Mouse (Mus musculus): ENCODE results near the gene Prorsd1. TPM values are rescaled to one million over a fixed set of nuclear protein-coding genes. Genes with fewer than 3 reads are reported as not detected.
A peak's percentile ranks its signal among the peaks of the same experiment; 100 is the strongest.
"Not testable (repeated sequence)": the region's sequence is repeated elsewhere in the genome, so short reads cannot be mapped to it uniquely, and the experiment has no call there.

Prorsd1 gene
- polyA plus RNA-seq, 1 experiment from 2014 or later = 42.4 TPM

DNA sequence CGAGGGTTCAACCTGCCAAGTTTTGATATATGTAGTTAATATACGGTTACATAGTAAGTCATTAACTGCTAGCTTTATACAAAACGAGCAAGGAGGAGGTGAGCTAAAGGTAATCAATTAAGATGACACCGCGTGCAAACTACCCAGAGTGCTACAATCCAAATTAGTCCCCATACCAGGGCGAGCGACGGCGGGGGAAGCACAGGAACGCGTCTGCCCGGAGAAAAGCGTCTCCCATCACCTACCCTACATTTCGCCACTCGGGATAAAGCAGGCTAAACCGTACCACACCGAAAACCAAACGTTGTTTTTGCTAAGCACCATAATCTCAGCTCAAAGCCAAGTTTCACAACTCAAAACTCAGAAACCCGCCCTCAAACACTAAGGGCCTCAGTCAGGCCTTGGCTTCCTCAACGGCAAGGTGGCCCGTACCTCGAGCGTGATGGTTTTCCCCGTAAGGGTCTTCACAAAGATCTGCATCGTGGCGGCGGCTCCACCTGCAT is 32.5 kb upstream of the Prorsd1 start:
- Histone ChIP-seq H3K36me3 (ENCODE audit: control insufficient read depth, insufficient read depth, low read length) (peaks cover 30% of the 10 kb centered on the region), H3K4me3 (ENCODE audit: low read depth, low read length) (peak overlapping the region; percentile 68), H3K4me1 (ENCODE audit: control insufficient read depth, insufficient read depth, low read length) (peaks cover 8% of the 10 kb centered on the region; the same call in 1 of the 2 replicates), H3K4me2 (replicated peaks; ENCODE audit: low read depth, low read length) (peak overlapping the region; percentile 44), H3K9ac (replicated peaks; ENCODE audit: low read depth, low read length) (peak overlapping the region; percentile 77), H3K27ac (ENCODE audit: low read length) (peak overlapping the region; percentile 77; the same call in 1 of the 2 replicates), H3K9me3 (ENCODE audit: control insufficient read depth, low read depth, low read length) (no peaks in the 10 kb centered on the region), H3K27me3 (ENCODE audit: control insufficient read depth, insufficient read depth, low read length) (no peaks in the 10 kb centered on the region)
- no peak for ATAC-seq (ENCODE audit: insufficient number of reproducible peaks, insufficient read depth, low FRiP score, low read depth)
- under 1% methylated on average over 27 of the region's 27 CpGs for WGBS

DNA sequence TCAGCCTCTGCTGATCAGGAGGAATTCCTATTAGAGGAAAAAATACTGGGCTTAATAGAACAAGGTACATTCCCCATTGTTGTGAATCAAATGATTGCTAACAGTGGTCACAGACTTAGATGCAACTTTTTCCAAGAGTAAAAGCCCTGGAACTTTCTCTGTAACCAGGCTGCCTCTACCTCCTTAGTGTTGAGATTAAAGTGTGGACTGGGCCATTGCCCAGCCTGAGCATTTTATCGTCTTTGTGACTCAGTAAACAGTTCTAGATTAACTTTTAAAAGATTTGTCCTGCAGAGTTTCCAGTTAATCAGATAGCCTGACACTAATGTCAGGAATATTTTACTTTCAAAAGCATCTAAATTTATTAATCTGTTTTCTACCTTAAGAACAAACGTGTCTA is 31.9 kb upstream of the Prorsd1 start:
- Histone ChIP-seq H3K27ac (ENCODE audit: low read length) (peak overlapping the region; percentile 77; the same call in 1 of the 2 replicates), H3K27me3 (ENCODE audit: control insufficient read depth, insufficient read depth, low read length) (no peaks in the 10 kb centered on the region), H3K4me1 (ENCODE audit: control insufficient read depth, insufficient read depth, low read length) (peaks cover 8% of the 10 kb centered on the region; the same call in 1 of the 2 replicates), H3K9me3 (ENCODE audit: control insufficient read depth, low read depth, low read length) (no peaks in the 10 kb centered on the region), H3K4me2 (replicated peaks; ENCODE audit: low read depth, low read length) (peak overlapping the region; percentile 44), H3K4me3 (ENCODE audit: low read depth, low read length) (peak overlapping the region; percentile 68), H3K36me3 (ENCODE audit: control insufficient read depth, insufficient read depth, low read length) (peaks cover 34% of the 10 kb centered on the region), H3K9ac (replicated peaks; ENCODE audit: low read depth, low read length) (peak overlapping the region; percentile 77)
- WGBS = 10% methylated on average over 2 of the region's 2 CpGs
- ATAC-seq (ENCODE audit: insufficient number of reproducible peaks, insufficient read depth, low FRiP score, low read depth) = no peak

DNA sequence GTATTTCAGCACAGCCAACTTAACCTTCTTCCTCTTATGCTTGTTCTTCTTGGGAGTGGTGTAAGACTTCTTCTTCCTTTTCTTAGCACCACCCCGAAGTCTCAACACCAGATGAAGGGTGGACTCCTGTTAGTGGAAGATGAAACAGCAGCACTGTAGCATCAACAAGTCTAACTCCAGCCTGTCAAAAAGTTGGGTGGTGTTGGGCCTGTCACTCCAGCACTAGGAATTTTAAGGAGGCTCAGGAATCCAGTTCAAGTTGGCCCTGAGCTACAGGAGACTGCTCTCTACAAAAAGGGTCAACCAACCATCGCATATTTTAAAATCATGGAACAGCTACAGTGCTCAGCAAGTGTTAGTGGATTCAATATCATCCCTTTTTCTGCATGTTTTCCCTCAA is 31.5 kb upstream of the Prorsd1 start:
- H3K4me1 ChIP-seq (ENCODE audit: control insufficient read depth, insufficient read depth, low read length); H3K9ac ChIP-seq (replicated peaks; ENCODE audit: low read depth, low read length); H3K27ac ChIP-seq (ENCODE audit: low read length); H3K27me3 ChIP-seq (ENCODE audit: control insufficient read depth, insufficient read depth, low read length); ATAC-seq (ENCODE audit: insufficient number of reproducible peaks, insufficient read depth, low FRiP score, low read depth); H3K9me3 ChIP-seq (ENCODE audit: control insufficient read depth, low read depth, low read length): not testable (repeated sequence)
- peak overlapping the region; percentile 68; the same call in 1 of the 2 replicates for H3K4me3 ChIP-seq (ENCODE audit: low read depth, low read length)
- peak overlapping the region; percentile 44 for H3K4me2 ChIP-seq (replicated peaks; ENCODE audit: low read depth, low read length)
- H3K36me3 ChIP-seq (ENCODE audit: control insufficient read depth, insufficient read depth, low read length) = peaks cover 39% of the 10 kb centered on the region
- WGBS = 90% methylated on average over 2 of the region's 2 CpGs

DNA sequence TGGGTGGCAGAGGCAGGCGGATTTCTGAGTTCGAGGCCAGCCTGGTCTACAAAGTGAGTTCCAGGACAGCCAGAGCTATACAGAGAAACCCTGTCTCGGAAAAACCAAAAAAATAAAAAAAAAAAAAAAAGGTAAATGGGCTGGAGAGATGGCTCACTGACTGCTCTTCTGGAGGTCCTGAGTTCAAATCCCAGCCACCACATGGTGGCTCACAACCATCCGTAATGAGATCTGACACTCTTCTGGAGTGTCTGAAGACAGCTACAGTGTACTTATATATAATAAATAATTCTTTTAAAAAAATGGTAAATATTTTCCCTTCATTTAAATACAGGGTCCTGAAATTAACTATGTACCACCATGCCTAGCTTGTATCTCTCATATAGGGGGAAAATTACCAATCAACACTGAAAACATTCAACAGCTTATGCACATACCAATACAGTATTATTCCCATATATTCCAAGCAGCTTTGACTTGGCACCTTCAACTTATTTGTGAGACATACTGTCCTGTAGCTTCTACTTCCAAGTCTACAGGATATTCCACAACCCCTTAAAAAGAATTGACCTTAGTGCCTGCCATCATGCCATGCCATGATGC is 30.4 kb upstream of the Prorsd1 start:
- not testable (repeated sequence) for H3K27ac ChIP-seq (ENCODE audit: low read length); H3K27me3 ChIP-seq (ENCODE audit: control insufficient read depth, insufficient read depth, low read length); ATAC-seq (ENCODE audit: insufficient number of reproducible peaks, insufficient read depth, low FRiP score, low read depth); H3K4me3 ChIP-seq (ENCODE audit: low read depth, low read length); H3K4me1 ChIP-seq (ENCODE audit: control insufficient read depth, insufficient read depth, low read length); H3K9ac ChIP-seq (replicated peaks; ENCODE audit: low read depth, low read length); H3K9me3 ChIP-seq (ENCODE audit: control insufficient read depth, low read depth, low read length); H3K4me2 ChIP-seq (replicated peaks; ENCODE audit: low read depth, low read length)
- peaks cover 41% of the 10 kb centered on the region for H3K36me3 ChIP-seq (ENCODE audit: control insufficient read depth, insufficient read depth, low read length)
- WGBS = 82% methylated on average over 4 of the region's 4 CpGs

DNA sequence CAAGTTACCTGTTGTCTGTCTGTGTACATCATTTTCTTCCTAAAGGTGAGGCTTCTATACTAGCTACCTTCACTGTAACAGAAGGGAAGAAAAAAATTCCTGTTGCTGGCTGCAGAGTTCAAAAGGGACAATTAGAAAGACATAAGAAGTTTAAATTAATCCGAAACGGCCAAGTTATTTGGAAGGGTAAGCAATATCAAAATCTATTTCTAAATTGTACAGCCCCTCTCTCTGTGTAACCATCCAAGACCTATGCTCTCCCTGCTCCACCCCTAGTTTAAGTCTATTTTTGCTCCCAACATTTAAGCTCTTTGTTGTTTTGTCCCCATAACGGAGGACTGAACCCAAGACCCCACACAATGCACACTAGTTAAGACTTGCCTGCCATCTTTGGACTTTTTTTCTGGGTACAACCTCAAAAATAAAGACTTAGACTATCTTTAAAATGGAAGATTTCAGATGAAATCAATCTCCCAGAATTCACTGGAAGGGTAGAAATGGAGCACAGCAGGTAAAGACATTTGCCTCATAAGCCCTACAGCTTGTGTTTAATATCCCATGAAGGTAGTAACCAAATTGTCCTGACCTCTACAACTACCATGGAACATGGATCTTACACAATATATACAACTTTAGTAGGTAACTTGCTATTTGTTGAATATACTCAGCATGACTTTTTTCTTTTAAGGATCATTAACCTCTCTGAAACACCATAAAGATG is 29.6 kb upstream of the Prorsd1 start:
- no peak for ATAC-seq (ENCODE audit: insufficient number of reproducible peaks, insufficient read depth, low FRiP score, low read depth)
- no peak overlapping the region for H3K27ac ChIP-seq (ENCODE audit: low read length)
- WGBS = 82% methylated on average over 3 of the region's 3 CpGs
- H3K4me1 ChIP-seq (ENCODE audit: control insufficient read depth, insufficient read depth, low read length) = peaks cover 8% of the 10 kb centered on the region; the same call in 1 of the 2 replicates
- no peaks in the 10 kb centered on the region for H3K9me3 ChIP-seq (ENCODE audit: control insufficient read depth, low read depth, low read length)
- H3K4me2 ChIP-seq (replicated peaks; ENCODE audit: low read depth, low read length) = no peak overlapping the region
- no peak overlapping the region for H3K9ac ChIP-seq (replicated peaks; ENCODE audit: low read depth, low read length)
- no peak overlapping the region for H3K4me3 ChIP-seq (ENCODE audit: low read depth, low read length)
- H3K27me3 ChIP-seq (ENCODE audit: control insufficient read depth, insufficient read depth, low read length) = no peaks in the 10 kb centered on the region
- peaks cover 41% of the 10 kb centered on the region for H3K36me3 ChIP-seq (ENCODE audit: control insufficient read depth, insufficient read depth, low read length)

DNA sequence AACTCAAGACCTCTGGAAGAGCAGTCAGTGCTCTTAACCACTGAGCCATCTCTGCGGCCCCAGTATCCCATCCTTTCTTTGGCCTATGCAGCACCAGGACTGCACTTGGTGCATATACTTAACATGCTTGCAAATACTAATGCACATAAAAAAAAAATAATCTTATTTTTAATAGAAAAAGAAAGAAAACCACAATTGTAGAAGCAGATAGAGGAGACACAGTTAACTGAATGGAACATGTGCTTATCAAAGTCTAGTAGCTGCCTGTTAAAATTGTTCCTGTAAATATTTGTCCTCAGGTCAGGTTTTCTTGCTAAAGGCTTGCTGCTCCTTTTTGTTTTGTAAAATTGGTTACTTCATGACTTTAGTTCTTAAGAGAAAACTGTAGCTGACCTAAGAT is 23.4 kb upstream of the Prorsd1 start:
- H3K36me3 ChIP-seq (ENCODE audit: control insufficient read depth, insufficient read depth, low read length) = peaks cover 21% of the 10 kb centered on the region
- H3K4me1 ChIP-seq (ENCODE audit: control insufficient read depth, insufficient read depth, low read length) = no peaks in the 10 kb centered on the region
- no peaks in the 10 kb centered on the region for H3K9me3 ChIP-seq (ENCODE audit: control insufficient read depth, low read depth, low read length)
- no peak overlapping the region for H3K4me2 ChIP-seq (replicated peaks; ENCODE audit: low read depth, low read length)
- no peak overlapping the region for H3K9ac ChIP-seq (replicated peaks; ENCODE audit: low read depth, low read length)
- no peak overlapping the region for H3K27ac ChIP-seq (ENCODE audit: low read length)
- WGBS = 100% methylated on average over 1 of the region's 1 CpGs
- no peak for ATAC-seq (ENCODE audit: insufficient number of reproducible peaks, insufficient read depth, low FRiP score, low read depth)
- no peaks in the 10 kb centered on the region for H3K27me3 ChIP-seq (ENCODE audit: control insufficient read depth, insufficient read depth, low read length)
- H3K4me3 ChIP-seq (ENCODE audit: low read depth, low read length) = no peak overlapping the region

DNA sequence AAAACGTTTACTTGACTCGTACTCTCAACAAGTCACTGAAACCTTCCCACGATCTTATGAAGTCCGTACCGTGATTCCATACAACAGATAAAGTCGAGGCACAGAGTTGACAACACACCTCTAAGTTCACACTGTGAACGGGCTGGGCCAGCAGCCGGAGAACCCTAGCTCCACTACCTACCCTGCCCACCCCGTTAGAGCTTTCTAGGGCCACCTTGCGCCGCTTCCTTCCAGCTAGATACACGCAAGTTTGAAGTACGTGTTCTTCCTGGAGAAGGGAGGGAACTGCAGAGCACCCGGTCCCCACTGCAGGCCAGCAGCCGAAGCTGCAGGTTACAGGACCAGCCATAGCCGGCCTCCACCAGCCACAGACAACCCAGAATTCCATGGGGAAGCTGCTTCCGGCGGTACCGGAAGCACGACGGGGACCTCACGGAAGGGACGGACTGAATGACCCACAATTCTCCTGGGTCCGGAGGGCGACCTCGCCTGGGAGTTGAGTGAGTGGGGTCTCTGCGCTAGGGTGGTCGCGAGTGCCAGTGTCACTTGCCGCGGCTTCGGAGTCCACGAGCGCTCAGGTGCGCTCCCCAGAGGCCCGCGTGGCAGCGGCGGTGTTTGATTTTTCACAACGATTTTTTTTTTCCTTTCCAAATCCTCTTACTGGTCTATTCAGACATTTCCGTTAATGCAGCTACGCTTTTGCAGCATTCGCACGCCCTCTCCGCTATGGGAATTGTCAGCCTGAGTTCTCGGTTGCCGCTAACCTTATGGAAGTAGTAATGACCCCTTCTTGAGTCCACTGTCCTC is 11.4 kb upstream of the Prorsd1 start, which contains the start of gene Mtif2:
TSS of gene Mtif2 (plus strand) at position 421 of the 807 bp plus-strand sequence.
- ATAC-seq (ENCODE audit: insufficient number of reproducible peaks, insufficient read depth, low FRiP score, low read depth) = peak; percentile 94
- Histone ChIP-seq H3K9ac (replicated peaks; ENCODE audit: low read depth, low read length) (peak within 1 kb of the TSS; percentile 79), H3K27ac (ENCODE audit: low read length) (peak within 1 kb of the TSS; percentile 80), H3K36me3 (ENCODE audit: control insufficient read depth, insufficient read depth, low read length) (peaks cover 11% of the 10 kb centered on the region), H3K9me3 (ENCODE audit: control insufficient read depth, low read depth, low read length) (no peaks in the 10 kb centered on the region), H3K27me3 (ENCODE audit: control insufficient read depth, insufficient read depth, low read length) (no peaks in the 10 kb centered on the region), H3K4me2 (replicated peaks; ENCODE audit: low read depth, low read length) (peak within 1 kb of the TSS; percentile 76), H3K4me3 (ENCODE audit: low read depth, low read length) (peak within 1 kb of the TSS; percentile 69), H3K4me1 (ENCODE audit: control insufficient read depth, insufficient read depth, low read length) (peaks cover 3% of the 10 kb centered on the region)
- 3% methylated on average over 47 of the region's 47 CpGs for WGBS

DNA sequence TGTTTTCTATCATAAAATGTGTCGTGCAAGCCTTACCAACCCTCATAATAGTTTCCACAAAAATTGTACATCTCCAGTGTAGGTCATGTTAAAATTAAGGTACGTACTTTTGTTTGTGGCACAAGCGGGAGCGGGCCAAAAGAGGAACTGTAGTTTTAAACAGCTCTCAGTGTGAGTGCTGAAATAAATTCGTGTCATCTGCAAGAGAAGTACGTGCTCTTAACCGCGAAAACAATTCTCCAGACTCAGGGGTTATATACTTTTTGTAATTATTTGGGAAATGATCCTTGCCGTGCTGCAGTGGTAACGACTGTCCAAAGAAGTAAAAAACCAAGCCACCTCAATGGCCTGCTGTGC is 530 bp downstream of the Prorsd1 start:
- no peak for ATAC-seq (ENCODE audit: insufficient number of reproducible peaks, insufficient read depth, low FRiP score, low read depth)
- H3K27me3 ChIP-seq (ENCODE audit: control insufficient read depth, insufficient read depth, low read length) = no peaks in the 10 kb centered on the region
- H3K9ac ChIP-seq (replicated peaks; ENCODE audit: low read depth, low read length) = peak overlapping the region; percentile 68
- H3K4me3 ChIP-seq (ENCODE audit: low read depth, low read length) = peak overlapping the region; percentile 54
- 15% methylated on average over 10 of the region's 10 CpGs for WGBS
- H3K9me3 ChIP-seq (ENCODE audit: control insufficient read depth, low read depth, low read length) = no peaks in the 10 kb centered on the region
- H3K27ac ChIP-seq (ENCODE audit: low read length) = peak overlapping the region; percentile 73
- H3K36me3 ChIP-seq (ENCODE audit: control insufficient read depth, insufficient read depth, low read length) = peaks cover 4% of the 10 kb centered on the region
- H3K4me1 ChIP-seq (ENCODE audit: control insufficient read depth, insufficient read depth, low read length) = no peaks in the 10 kb centered on the region
- peak overlapping the region; percentile 60 for H3K4me2 ChIP-seq (replicated peaks; ENCODE audit: low read depth, low read length)

All from stomach, embryonic 14.5 days (tissue).